Mouse (Mus musculus) small intestine, adult 2 months (tissue): ENCODE results near the gene Traip.

Experiments used
- CTCF ChIP-seq: fragments of 200-500 bp; IDR thresholded peaks from 2 replicates; pipeline ENCODE4 v1.5.1; 2012; ENCODE audit warnings: low read depth, mild to moderate bottlenecking, control low read depth, inconsistent platforms, low read length, moderate library complexity, mixed read lengths; ENCODE audit not compliant: insufficient replicate concordance, insufficient read length; ENCODE audit errors: extremely low read depth
- POLR2A ChIP-seq: fragments of 200-500 bp; IDR thresholded peaks from 2 replicates; pipeline ENCODE4 v1.6.1; 2012; ENCODE audit warnings: low read depth, mild to moderate bottlenecking, control low read depth, inconsistent platforms, low read length, moderate library complexity

DNA sequence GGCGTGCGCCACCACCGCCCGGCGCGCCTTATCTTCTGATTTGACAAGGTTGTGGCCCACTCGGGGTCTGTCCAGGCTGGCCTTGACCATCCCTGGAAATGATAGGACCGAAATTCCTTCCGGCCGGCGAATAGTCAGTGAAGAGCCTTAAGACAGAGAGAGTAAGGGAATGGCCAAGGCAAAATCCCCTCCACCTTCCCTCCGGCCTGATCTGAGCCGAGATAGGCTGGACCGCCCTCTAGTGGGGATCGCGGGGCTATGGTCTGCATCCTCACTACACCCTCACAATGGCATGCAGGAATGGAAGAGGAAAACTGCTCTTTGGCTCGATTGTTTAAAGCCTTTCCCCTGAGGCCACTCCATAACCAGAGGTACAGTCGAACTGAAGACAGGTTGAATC, 36.4 kb downstream of the Traip start:
- TF ChIP-seq CTCF (peak; percentile 87), POLR2A (no peak)
